Mouse (Mus musculus): ENCODE data around the gene Arhgap32.

Gene Arhgap32

GRCm38 (mm10) chr9:32192295-32193073 is 76.5 kb downstream of the Arhgap32 start:
- no peak for DNase-seq (ENCODE audit: low read depth, low spot score)

- DNase-seq (ENCODE audit: low read depth, low spot score): no peak
Observed at GRCm38 (mm10) chr9:32204450-32204990, 88.6 kb downstream of the Arhgap32 start.

GRCm38 (mm10) chr9:32207133-32207532 is 91.2 kb downstream of the Arhgap32 start:
- no peak for DNase-seq (ENCODE audit: low read depth, low spot score)

- DNase-seq (ENCODE audit: low read depth, low spot score): no peak
Observed at GRCm38 (mm10) chr9:32208071-32208470, 92.1 kb downstream of the Arhgap32 start.

DNA sequence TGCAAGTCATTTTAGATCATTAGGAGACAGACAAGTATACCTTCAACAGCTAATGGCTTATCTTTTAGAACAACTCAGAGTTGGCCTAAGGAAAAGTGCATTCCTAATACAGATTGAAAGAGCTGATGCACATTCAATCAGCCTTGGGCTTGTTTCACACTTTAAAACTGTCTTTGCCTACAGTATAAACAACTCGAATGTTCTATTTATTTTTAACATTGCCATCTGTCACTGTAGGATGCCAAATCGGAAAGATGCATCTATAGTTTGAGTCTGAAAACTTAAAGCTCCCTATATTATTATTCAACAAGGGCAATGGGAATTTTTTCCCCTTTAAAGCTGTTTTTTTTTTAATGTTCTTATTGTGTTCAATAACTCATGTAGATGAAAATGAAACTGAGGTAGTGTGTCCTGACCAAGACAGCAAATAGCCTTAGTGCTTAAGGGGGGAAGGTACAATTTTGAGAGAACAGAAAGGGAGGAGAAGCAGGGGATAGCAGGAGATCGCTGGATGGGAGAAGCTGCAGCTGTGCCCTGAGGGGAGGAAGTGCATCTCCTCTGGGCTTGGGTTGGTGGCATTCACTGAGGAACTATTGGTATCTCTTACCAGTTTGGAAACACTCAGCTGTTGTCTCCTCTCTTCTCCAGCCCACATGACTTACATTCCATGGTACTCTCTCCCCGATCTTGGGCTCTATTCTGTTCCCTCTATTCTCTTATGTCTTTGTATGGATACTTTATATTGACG is 101.1 kb downstream of the Arhgap32 start:
- no peak for DNase-seq (ENCODE audit: low read depth, low spot score)

GRCm38 (mm10) chr9:32219400-32219799 is 103.5 kb downstream of the Arhgap32 start:
- DNase-seq (ENCODE audit: low read depth, low spot score): no peak

DNA sequence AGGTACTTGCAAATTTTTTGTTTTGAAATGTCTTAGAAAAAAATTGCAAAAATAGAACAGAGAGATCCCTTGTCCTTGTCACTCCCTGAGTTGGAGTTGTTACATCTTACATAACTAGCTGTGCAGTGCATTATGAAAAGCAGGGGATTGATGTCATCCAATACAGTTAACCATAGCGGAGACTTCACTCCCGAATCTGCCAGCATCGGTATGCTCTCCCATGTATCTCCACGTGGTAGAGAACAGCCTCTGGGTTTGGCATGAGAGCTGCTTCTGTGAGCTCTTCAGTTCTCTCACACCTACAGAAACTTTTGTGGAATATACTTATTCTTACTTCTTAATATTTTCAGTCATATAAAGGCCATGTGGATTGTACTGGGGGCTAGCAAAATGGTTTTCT is 106.2 kb downstream of the Arhgap32 start:
- DNase-seq (ENCODE audit: low read depth, low spot score): no peak

DNA sequence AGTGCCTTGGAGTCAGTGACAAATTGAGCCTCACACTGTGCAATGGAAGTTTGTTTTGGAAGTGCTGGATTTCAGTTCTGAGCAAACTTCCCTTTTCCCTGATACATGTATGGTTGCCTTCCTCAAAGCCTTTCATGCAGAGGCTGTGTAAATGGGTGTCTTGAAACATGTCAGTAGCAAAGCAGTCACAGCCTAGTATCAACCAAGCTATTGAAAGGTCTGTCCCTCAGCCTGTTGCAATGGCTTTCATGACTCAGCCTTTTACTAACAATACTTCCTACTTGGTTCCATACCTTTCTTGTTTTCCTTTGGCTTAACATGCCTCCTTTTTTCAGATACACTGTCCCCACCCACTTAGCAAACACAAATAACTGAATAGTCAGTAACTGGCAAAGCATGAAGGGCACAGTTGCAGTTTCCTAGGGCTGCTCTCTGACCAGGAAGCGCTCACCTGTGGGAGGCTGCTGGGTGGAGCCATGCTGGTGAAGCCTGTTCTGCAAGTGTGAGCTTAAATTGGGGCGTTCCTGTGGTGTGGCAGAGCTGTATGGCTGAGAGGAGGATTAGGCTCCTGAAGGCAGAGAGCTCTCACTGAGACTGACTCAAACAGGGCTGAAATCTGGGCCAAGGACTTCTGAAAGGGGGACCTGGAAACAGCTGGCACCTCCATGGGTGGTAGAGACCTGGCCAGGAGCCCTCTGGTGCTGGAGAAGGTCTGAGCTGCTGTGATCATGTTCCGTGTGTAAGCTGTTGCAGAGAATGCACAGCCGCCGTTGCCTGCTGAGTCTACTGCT is 108.0 kb downstream of the Arhgap32 start:
- DNase-seq (ENCODE audit: low read depth, low spot score): no peak

GRCm38 (mm10) chr9:32224937-32225336 is 109.0 kb downstream of the Arhgap32 start:
- no peak for DNase-seq (ENCODE audit: low read depth, low spot score)

DNA sequence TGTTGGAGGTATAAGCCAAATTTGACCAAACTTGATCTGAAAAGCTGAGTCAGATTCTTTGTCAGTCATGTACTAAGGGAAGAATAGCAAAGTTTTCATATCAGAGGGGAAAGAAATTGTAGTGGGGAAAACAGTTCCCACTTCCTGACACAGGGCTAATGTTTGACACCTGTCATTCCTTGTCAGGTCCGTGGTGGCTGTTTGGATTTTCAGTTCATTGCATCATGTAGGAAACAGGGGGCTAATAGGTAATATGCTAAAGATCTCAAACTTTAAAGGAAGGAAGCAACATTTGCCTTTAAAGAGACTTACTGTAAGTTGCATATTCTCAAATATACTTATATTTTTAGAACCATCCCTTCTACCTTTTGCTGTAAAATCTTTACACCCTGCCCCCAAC is 109.6 kb downstream of the Arhgap32 start:
- DNase-seq (ENCODE audit: low read depth, low spot score): no peak

DNA sequence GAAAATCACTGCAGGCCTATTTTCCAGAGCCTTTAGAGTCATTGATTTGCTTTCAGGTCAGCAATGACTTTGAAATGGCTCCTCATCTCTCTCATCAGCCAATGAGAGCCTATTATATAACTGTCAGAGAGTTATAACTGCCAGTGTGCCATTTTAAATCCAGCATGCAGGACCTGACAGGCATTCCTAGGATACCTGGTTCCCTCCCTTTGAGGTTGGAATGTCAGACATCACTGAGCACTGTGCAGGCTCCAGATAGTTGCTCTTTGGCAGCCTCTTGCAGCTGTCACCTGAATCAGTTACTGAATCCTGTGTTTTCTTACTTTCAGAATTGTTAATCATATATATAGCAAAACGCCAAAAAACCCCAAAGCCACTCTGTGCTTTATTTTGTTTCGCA is 111.1 kb downstream of the Arhgap32 start:
- DNase-seq (ENCODE audit: low read depth, low spot score): no peak

DNA sequence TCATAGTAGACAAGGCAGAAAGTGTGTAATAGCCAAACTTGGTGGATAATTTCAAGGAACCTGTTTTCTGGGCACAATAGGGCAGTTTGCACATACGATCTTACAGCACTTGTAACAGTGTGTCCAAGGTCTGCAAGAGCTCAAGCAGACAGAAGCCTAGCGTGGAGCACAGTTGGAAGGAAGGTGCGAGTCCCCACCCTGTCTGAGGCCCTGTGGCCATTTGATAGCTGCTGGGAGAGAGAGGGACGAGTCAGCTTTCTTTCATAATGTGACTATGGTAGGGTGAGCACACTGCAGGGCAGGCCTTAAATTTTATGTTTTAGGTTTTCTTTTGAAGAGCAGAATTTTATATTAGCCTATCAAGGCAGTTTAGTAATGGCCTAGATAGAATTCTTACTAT is 117.7 kb downstream of the Arhgap32 start:
- no peak for DNase-seq (ENCODE audit: low read depth, low spot score)

DNA sequence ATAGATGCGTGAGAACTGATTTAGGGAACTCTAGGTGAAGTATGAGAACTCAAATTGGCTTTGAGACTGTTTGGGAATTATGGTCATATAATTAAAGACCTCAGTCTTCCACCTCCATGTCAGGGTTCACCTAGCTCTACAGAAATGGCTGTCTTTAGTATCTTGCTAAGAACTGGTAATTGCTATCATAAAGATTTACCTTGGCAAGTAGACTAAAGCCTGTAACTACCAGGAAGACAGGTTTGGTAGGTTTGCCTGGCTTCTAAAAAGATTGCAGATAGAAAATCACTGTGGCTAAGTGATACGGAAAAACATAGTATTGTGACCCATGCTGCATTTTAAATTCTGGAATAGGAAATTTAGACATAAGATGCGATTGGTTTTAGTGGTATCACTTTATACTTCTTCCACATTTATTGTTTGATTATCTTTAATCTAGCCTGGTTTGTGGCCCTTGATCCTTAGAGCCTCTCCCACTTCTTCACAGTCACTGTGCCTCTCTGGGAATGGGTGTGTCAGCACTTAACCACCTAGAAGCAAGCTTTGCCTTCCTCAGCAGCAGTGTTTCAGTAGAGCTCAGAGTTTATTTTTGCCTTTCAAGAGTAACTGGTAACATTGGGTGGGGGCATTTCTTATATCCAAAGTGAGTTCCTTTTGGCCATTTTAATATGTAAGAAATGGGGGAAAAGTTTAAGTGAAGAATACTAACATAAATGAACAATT is 119.0 kb downstream of the Arhgap32 start:
- DNase-seq (ENCODE audit: low read depth, low spot score): no peak

DNA sequence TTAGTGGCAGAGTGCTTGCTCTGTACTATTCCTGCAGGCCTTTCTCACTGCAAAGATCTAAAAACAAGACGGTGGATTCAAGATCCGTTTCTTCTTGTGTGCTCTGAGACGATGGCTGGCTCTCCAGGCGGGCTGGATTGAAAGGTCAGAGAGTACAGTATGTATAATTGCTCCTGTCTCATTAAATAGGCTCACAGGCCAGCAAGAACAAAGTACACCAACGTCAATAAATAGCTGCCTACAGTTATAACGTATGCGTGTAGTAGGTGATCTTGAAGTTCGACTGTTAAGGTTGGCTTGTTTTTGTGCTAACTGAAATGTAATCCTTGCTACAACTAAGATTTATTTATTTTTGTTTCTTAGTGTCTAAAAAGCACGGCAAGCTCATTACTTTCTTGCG is 123.0 kb downstream of the Arhgap32 start:
- DNase-seq (ENCODE audit: low read depth, low spot score): no peak

DNA sequence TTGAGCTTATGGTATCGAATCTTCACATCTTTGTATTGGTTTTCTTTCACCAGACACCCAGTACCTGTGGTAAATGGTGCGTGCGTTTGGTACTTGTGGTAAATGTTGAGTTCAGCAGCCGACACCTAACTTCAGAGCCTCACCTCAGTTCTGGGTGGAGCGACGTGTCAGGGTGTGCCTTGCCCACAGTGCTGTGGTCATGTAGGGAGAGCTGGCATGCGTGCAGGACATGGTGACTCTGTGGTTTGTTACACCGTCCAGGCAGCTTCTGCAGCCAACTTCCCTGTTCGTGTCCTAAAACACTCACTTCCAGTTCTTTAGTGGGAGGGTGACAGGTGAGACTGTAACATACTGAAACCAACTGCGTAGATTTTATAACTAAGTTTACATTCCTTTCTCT is 123.5 kb downstream of the Arhgap32 start:
- DNase-seq (ENCODE audit: low read depth, low spot score): no peak

DNA sequence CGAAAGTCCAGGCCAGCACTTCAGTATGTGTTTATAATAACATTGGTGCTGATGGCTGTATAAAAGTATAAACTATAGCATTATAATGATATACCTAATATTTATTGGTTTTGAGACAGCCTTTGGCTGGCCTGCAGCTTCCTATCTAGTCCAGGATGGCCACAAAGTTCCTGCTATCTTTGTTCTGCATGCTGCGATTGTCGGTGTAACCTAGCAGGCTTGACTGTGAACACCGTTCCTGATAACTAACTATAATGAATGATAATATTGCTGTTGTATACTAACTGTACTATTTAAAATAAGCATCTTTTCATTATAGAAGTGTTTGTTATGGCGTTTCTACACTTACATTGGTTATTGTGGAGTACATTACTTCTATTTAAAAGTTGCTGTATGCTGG is 124.5 kb downstream of the Arhgap32 start:
- no peak for DNase-seq (ENCODE audit: low read depth, low spot score)

DNA sequence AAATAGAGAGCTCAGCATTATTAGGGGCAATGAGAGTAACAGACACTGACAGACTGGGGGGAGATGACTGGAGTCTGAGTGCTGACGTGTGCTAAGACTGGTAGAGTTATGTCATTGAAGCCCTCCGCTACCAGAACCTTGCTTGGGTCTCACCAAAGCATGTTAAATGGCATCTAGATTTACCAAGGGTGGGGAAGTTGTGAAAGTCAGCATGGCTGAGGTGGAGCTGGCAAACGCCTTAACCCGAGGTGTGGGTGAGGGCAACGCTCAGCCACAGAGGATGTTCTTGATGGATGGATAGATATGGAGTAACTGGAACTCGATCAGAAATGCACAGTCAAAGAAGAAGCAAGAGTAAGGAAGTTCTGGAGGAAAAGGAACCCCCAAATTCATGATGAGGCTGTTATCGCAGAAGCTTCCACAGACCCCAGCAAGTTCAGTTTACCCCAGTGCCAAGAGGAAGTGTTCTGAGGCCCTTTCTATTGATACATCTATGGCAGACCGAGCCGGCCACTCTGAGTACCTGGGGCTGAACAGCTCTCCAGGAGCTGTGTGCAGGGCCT is 125.8 kb downstream of the Arhgap32 start:
- no peak for DNase-seq (ENCODE audit: low read depth, low spot score)

- no peak for DNase-seq (ENCODE audit: low read depth, low spot score)
Observed at GRCm38 (mm10) chr9:32242921-32243617, 127.1 kb downstream of the Arhgap32 start.

DNA sequence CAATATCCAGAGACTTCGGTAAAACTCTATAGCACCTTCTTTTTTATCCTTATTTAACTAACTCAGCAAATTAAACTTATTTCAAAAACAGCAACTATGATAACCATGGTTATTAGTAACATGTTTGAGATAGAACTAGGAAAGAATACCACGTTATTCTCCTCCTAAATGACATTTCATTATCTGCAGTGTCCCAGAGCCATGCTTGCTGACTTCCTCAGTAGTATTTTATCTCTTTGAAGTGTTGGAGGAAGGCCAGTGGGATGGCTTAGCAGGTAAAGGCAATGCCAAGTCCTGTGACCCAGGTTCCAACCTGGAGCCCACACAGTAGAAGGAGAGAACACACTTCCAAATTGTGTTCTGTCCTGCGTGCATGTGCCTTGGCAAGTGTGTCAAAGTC is 129.3 kb downstream of the Arhgap32 start:
- no peak for DNase-seq (ENCODE audit: low read depth, low spot score)

DNA sequence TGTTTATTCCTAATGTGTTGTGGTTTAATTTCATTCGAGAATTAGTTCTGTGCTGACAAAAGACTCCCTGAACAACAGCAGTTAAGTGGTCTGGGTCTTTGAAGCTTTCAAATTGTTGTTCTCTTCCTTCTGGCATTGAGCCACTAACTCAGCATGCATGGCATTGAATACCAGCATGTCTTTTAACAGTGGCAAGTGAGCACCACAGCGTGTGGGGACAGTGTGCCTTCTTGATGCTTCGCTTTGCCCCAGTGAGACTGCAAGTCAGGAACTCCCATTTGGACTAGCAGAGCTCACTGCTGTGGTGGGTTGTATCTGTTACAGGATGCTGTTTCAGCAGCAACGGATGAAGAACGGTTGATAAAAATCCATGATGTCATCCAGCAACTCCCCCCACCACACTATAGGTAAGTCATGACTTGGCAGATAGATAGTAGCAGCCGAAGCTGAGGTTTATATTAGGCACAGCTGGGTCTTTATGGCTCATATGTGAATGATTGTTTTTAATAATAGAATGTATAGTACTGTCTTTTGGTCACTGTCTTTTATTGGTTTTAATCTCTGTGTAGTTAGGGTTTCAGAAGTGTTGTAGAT is 130.3 kb downstream of the Arhgap32 start:
- no peak for DNase-seq (ENCODE audit: low read depth, low spot score)

All from embryo, embryonic 11.5 days (tissue).